Mouse (Mus musculus): ENCODE results near the gene Cldn9.

- no peak for TF ChIP-seq POLR2A (IDR thresholded peaks at IDR 0.05; ENCODE audit: insufficient read depth, low read length)
- TF ChIP-seq EP300 (IDR thresholded peaks at IDR 0.05; ENCODE audit: insufficient read depth, low read depth, low read length) = no peak
- TF ChIP-seq CTCF (IDR thresholded peaks at IDR 0.05; ENCODE audit: low read depth, low read length) = no peak
Observed at GRCm38 (mm10) chr17:23730441-23730840, 46.6 kb upstream of the Cldn9 start.

All from ES-Bruce4 (cell line).